Mouse (Mus musculus) lung, postnatal 14 days (tissue): Measurements from ENCODE around the gene Ppm1g.

Experiments used
- DNase-seq: peaks from one replicate; pipeline ENCODE4 v3.0.0; 2021

The Ppm1g gene

GRCm38 (mm10) chr5:31188223-31188840 lies 32.2 kb downstream of the Ppm1g start:
- no peak for DNase-seq

- no peak for DNase-seq
Measured at GRCm38 (mm10) chr5:31183678-31184077, 36.8 kb downstream of the Ppm1g start.

GRCm38 (mm10) chr5:31181183-31181770 lies 39.2 kb downstream of the Ppm1g start:
- no peak for DNase-seq

GRCm38 (mm10) chr5:31179766-31180630 lies 40.5 kb downstream of the Ppm1g start, which contains the start of the genes Gm29609 and Gtf3c2:
Gene Gm29609 (minus strand): TSS chr5:31179911.
Gene Gtf3c2 (minus strand): TSS chr5:31180144.
- DNase-seq = peak; percentile 95

- DNase-seq = no peak
Measured at GRCm38 (mm10) chr5:31179301-31179765, 41.2 kb downstream of the Ppm1g start.

- DNase-seq = no peak
Measured at GRCm38 (mm10) chr5:31168630-31169029, 51.9 kb downstream of the Ppm1g start.

- DNase-seq = no peak
Measured at GRCm38 (mm10) chr5:31164878-31165277, 55.6 kb downstream of the Ppm1g start.

- no peak for DNase-seq
Measured at GRCm38 (mm10) chr5:31162462-31162861, 58.0 kb downstream of the Ppm1g start.

- peak; percentile 82 for DNase-seq
Measured at GRCm38 (mm10) chr5:31154152-31154553, 66.3 kb downstream of the Ppm1g start, which contains the start of gene Mpv17. Gene Mpv17 (minus strand): TSS chr5:31154251.

- DNase-seq = no peak
Measured at GRCm38 (mm10) chr5:31153516-31154151, 66.9 kb downstream of the Ppm1g start.
